Mouse (Mus musculus): ENCODE measurements around the gene Tspan17. TPM values are rescaled to one million over a fixed set of nuclear protein-coding genes. Genes with fewer than 3 reads are reported as not detected.
A peak's percentile ranks its signal among the peaks of the same experiment; 100 is the strongest.

Gene Tspan17
- polyA plus RNA-seq, 1 experiment from 2014 or later: 8.1 TPM

DNA sequence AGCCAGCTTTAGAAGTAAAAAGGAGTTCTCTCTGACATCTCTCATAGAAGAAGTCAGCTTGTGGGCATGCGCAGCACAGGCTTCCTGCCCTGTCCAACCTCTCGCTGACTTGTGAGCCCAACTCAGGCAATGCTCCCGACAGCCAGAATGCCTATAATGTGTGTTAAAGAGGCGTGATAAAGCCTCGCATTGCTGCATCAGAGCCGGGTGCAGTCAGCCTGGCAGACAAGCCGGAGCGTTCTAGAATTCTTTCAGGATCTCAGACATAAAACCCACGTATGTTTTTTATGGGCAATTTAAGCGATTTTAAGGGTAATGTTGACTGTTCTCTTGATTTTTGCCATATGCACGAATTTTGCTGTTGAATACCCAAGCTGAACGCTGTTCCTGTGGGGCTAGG lies 18.9 kb downstream of the Tspan17 start:
- WGBS: 83% methylated on average over 12 of the region's 12 CpGs
- Histone ChIP-seq H3K4me1 (replicated peaks; ENCODE audit: control insufficient read depth, insufficient read depth, low read length) (no peaks in the 10 kb centered on the region), H3K4me3 (ENCODE audit: low read depth, low read length) (no peak overlapping the region), H3K36me3 (ENCODE audit: control insufficient read depth, insufficient read depth, low read length) (no peaks in the 10 kb centered on the region), H3K9me3 (ENCODE audit: control insufficient read depth, low read length) (no peaks in the 10 kb centered on the region), H3K27me3 (ENCODE audit: control insufficient read depth, insufficient read depth, low read length) (no peaks in the 10 kb centered on the region), H3K27ac (ENCODE audit: low read depth, low read length) (no peak overlapping the region), H3K9ac (ENCODE audit: low read length) (no peak overlapping the region), H3K4me2 (ENCODE audit: low read depth, low read length, severe bottlenecking) (no peak overlapping the region)
- ATAC-seq (replicated peaks; ENCODE audit: low FRiP score): no peak
- no peak for DNase-seq (ENCODE audit: low spot score)

- Histone ChIP-seq H3K4me2 (ENCODE audit: low read depth, low read length, severe bottlenecking) (no peak overlapping the region), H3K4me1 (replicated peaks; ENCODE audit: control insufficient read depth, insufficient read depth, low read length) (no peaks in the 10 kb centered on the region), H3K27me3 (ENCODE audit: control insufficient read depth, insufficient read depth, low read length) (no peaks in the 10 kb centered on the region), H3K27ac (ENCODE audit: low read depth, low read length) (no peak overlapping the region), H3K9me3 (ENCODE audit: control insufficient read depth, low read length) (no peaks in the 10 kb centered on the region), H3K9ac (ENCODE audit: low read length) (no peak overlapping the region), H3K36me3 (ENCODE audit: control insufficient read depth, insufficient read depth, low read length) (no peaks in the 10 kb centered on the region), H3K4me3 (ENCODE audit: low read depth, low read length) (no peak overlapping the region)
- ATAC-seq (replicated peaks; ENCODE audit: low FRiP score) (no peak), DNase-seq (ENCODE audit: low spot score) (no peak)
- WGBS: 65% methylated on average over 7 of the region's 7 CpGs
Observed at GRCm38 (mm10) chr13:54811476-54811875, 22.3 kb downstream of the Tspan17 start.

DNA sequence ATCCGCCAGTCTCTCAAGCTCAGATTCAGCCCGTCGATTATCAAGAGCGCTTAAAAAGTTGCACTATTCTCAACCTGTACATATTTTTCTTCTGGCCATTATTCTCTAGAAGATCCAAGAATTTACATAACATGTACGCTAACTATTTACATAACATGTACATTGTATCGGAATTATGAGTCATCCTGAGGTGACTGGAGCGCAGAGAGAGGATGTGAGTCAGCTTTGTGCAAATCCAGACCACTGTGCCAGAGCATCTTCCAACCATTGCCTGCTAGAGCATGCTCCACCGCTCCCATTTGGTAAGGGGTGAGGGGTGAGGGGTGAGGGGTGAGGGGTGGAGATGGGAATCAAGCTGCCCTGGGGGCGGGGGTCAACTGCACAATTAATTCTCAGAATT lies 24.2 kb downstream of the Tspan17 start:
- no peak overlapping the region for H3K4me3 ChIP-seq (ENCODE audit: low read depth, low read length)
- DNase-seq (ENCODE audit: low spot score) (no peak), ATAC-seq (replicated peaks; ENCODE audit: low FRiP score) (no peak)
- no peak overlapping the region for H3K27ac ChIP-seq (ENCODE audit: low read depth, low read length)
- WGBS: 91% methylated on average over 9 of the region's 9 CpGs
- H3K4me1 ChIP-seq (replicated peaks; ENCODE audit: control insufficient read depth, insufficient read depth, low read length): peaks cover 4% of the 10 kb centered on the region; the same call in 1 of the 2 replicates
- no peaks in the 10 kb centered on the region for H3K27me3 ChIP-seq (ENCODE audit: control insufficient read depth, insufficient read depth, low read length)
- no peak overlapping the region for H3K4me2 ChIP-seq (ENCODE audit: low read depth, low read length, severe bottlenecking)
- H3K9ac ChIP-seq (ENCODE audit: low read length): no peak overlapping the region
- H3K36me3 ChIP-seq (ENCODE audit: control insufficient read depth, insufficient read depth, low read length): no peaks in the 10 kb centered on the region
- H3K9me3 ChIP-seq (ENCODE audit: control insufficient read depth, low read length): no peaks in the 10 kb centered on the region

DNA sequence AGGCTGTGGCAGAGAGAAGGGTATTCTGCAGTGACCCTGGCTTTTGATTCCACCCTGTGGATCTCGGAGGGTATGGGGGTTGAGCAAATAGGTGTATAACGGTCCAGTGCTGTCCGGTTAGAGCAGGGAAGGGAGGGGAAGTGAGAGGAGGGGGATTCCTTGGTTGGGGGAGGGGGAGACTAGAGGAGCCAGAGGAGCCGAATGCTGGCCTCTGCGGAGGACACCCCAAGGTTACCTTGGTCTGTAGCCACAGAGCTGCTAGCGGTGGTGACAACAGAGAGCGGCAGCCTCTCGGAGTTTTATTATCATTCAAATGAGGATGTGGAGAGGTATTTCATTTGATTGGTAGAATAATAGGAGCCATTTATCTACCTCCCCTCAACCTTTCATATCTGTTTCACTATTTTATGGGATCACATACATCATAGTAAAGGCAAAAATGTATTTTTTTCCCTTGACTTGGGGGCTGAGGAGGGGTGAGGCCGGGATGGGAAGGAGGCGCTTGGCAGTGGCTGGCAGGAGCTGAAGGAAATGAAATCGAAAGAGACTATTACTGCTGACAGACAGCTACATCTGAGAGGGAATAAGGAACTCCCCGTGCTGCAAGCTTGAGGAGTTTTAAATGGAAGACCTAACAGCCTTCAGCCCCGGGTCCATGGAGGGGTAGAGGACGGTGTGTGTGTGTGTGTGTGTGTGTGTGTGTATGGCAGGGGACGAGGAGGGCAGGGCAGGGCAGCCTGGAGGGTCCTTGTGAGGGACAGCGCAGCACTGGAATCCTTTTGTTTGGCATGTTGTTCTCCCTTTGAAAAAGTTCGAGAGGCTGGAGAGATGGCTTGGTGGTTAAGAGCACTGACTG lies 29.4 kb downstream of the Tspan17 start:
- Histone ChIP-seq H3K4me2 (ENCODE audit: low read depth, low read length, severe bottlenecking) (peak overlapping the region; percentile 18; the same call in 1 of the 2 replicates), H3K4me3 (ENCODE audit: low read depth, low read length) (no peak overlapping the region), H3K27me3 (ENCODE audit: control insufficient read depth, insufficient read depth, low read length) (no peaks in the 10 kb centered on the region), H3K9ac (ENCODE audit: low read length) (no peak overlapping the region; the same call in 1 of the 2 replicates), H3K4me1 (replicated peaks; ENCODE audit: control insufficient read depth, insufficient read depth, low read length) (peaks cover 5% of the 10 kb centered on the region; the same call in 1 of the 2 replicates), H3K9me3 (ENCODE audit: control insufficient read depth, low read length) (no peaks in the 10 kb centered on the region), H3K36me3 (ENCODE audit: control insufficient read depth, insufficient read depth, low read length) (no peaks in the 10 kb centered on the region), H3K27ac (ENCODE audit: low read depth, low read length) (no peak overlapping the region)
- WGBS: 17% methylated on average over 17 of the region's 17 CpGs
- ATAC-seq (replicated peaks; ENCODE audit: low FRiP score) (no peak), DNase-seq (ENCODE audit: low spot score) (no peak)

DNA sequence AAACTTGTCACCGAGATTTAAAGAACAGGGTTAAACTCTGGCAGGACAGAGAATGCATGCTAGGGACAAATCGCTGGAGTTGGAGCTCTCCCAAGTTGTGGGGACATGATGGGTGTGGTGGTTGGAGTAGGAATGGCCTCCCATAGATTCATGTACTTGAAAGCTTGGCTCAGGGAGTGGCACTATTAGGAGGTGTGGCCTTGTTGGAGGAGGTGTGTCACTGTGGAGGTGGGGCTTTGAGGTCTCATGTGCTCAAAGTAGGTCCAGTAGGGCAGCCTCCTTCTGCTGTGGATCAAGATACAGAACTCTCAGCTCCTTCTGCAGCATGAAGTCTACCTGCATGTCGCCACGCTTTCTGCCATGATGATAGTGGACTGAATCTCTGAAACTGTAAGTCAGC lies 31.9 kb downstream of the Tspan17 start:
- H3K9me3 ChIP-seq (ENCODE audit: control insufficient read depth, low read length): no peaks in the 10 kb centered on the region
- no peak overlapping the region for H3K4me3 ChIP-seq (ENCODE audit: low read depth, low read length)
- no peak overlapping the region for H3K9ac ChIP-seq (ENCODE audit: low read length)
- WGBS: 83% methylated on average over 4 of the region's 4 CpGs
- no peak overlapping the region for H3K27ac ChIP-seq (ENCODE audit: low read depth, low read length)
- no peaks in the 10 kb centered on the region for H3K27me3 ChIP-seq (ENCODE audit: control insufficient read depth, insufficient read depth, low read length)
- DNase-seq (ENCODE audit: low spot score) (no peak), ATAC-seq (replicated peaks; ENCODE audit: low FRiP score) (no peak)
- H3K4me2 ChIP-seq (ENCODE audit: low read depth, low read length, severe bottlenecking): no peak overlapping the region
- peaks cover 9% of the 10 kb centered on the region; the same call in 1 of the 2 replicates for H3K4me1 ChIP-seq (replicated peaks; ENCODE audit: control insufficient read depth, insufficient read depth, low read length)
- H3K36me3 ChIP-seq (ENCODE audit: control insufficient read depth, insufficient read depth, low read length): no peaks in the 10 kb centered on the region

DNA sequence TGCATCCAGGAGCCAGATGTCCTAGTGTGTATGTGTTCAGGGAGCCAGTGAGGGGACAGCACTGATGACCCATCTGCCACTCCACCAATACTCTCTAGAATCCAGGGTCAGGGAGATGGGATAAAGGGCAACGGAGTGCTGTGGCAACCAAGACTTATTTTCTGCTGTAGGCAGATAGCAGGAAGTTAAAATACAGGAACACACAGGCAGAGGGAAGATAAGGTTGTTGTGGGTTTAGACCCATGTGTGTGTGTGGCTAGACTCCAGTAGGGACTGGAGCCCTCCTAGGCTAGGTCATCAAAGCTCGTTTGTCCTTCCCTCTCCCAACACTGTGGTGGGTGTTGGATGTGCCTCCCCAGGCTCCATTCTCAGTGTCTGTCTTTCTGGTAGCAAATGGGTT lies 32.8 kb downstream of the Tspan17 start:
- no peak overlapping the region for H3K4me2 ChIP-seq (ENCODE audit: low read depth, low read length, severe bottlenecking)
- no peak overlapping the region for H3K9ac ChIP-seq (ENCODE audit: low read length)
- H3K4me3 ChIP-seq (ENCODE audit: low read depth, low read length): no peak overlapping the region
- H3K4me1 ChIP-seq (replicated peaks; ENCODE audit: control insufficient read depth, insufficient read depth, low read length): peaks cover 9% of the 10 kb centered on the region; the same call in 1 of the 2 replicates
- no peak for ATAC-seq (replicated peaks; ENCODE audit: low FRiP score)
- DNase-seq (ENCODE audit: low spot score): no peak
- no peak overlapping the region for H3K27ac ChIP-seq (ENCODE audit: low read depth, low read length)
- H3K9me3 ChIP-seq (ENCODE audit: control insufficient read depth, low read length): no peaks in the 10 kb centered on the region
- no peaks in the 10 kb centered on the region for H3K36me3 ChIP-seq (ENCODE audit: control insufficient read depth, insufficient read depth, low read length)
- 90% methylated on average over 2 of the region's 2 CpGs for WGBS
- no peaks in the 10 kb centered on the region for H3K27me3 ChIP-seq (ENCODE audit: control insufficient read depth, insufficient read depth, low read length)

DNA sequence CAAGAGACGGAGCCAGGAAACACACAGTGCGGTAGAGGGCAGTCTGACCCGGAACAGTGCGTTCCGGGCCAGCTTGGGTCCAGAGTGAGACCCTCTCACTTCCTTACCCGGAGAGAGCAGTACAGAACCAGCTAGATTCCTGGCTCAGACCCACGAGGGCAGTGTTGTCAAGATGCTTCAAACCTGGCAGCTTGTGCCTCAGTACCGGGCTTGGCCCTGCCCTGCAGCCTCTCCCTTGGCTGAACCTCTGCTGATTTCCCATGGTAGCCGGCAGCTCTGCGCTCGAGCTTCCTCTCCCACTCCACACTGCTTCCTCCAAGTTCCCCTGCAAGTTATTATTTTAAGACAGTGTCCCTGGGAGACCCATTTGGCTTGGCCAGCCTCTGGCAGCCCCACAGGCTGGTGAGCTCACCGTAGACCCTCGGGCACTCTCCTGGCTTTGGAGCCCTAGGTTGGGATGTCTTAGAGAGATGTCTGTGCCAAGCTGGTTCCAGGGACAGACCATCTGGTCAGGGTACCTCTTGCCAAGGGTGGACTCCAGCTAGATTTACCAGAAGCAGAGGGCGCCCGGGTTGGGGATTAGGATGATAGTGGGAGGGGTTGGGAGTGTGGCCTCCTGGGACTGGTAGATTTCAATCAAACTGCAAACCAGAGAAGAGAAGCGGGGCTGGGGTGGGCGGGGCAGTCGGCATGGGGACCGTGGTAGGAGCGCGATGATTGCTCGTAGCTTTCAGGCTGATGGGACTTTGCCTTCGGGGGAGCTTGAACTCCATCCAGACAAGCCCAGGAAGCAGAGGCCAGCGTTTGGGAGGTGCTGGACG lies 35.1 kb downstream of the Tspan17 start:
- Histone ChIP-seq H3K9ac (ENCODE audit: low read length) (no peak overlapping the region), H3K36me3 (ENCODE audit: control insufficient read depth, insufficient read depth, low read length) (no peaks in the 10 kb centered on the region), H3K4me3 (ENCODE audit: low read depth, low read length) (no peak overlapping the region), H3K4me1 (replicated peaks; ENCODE audit: control insufficient read depth, insufficient read depth, low read length) (peaks cover 7% of the 10 kb centered on the region; the same call in 1 of the 2 replicates), H3K27ac (ENCODE audit: low read depth, low read length) (no peak overlapping the region), H3K9me3 (ENCODE audit: control insufficient read depth, low read length) (no peaks in the 10 kb centered on the region), H3K27me3 (ENCODE audit: control insufficient read depth, insufficient read depth, low read length) (no peaks in the 10 kb centered on the region), H3K4me2 (ENCODE audit: low read depth, low read length, severe bottlenecking) (peak overlapping the region; percentile 39)
- DNase-seq (ENCODE audit: low spot score) (no peak), ATAC-seq (replicated peaks; ENCODE audit: low FRiP score) (no peak)
- 18% methylated on average over 25 of the region's 25 CpGs for WGBS

GRCm38 (mm10) chr13:54827992-54828391 lies 38.8 kb downstream of the Tspan17 start:
- Histone ChIP-seq H3K27ac (ENCODE audit: low read depth, low read length) (no peak overlapping the region), H3K4me3 (ENCODE audit: low read depth, low read length) (no peak overlapping the region), H3K9me3 (ENCODE audit: control insufficient read depth, low read length) (no peaks in the 10 kb centered on the region), H3K9ac (ENCODE audit: low read length) (no peak overlapping the region), H3K36me3 (ENCODE audit: control insufficient read depth, insufficient read depth, low read length) (no peaks in the 10 kb centered on the region), H3K4me2 (ENCODE audit: low read depth, low read length, severe bottlenecking) (no peak overlapping the region), H3K4me1 (replicated peaks; ENCODE audit: control insufficient read depth, insufficient read depth, low read length) (peaks cover 10% of the 10 kb centered on the region; the same call in 1 of the 2 replicates), H3K27me3 (ENCODE audit: control insufficient read depth, insufficient read depth, low read length) (no peaks in the 10 kb centered on the region)
- WGBS: 55% methylated on average over 7 of the region's 7 CpGs
- ATAC-seq (replicated peaks; ENCODE audit: low FRiP score) (no peak), DNase-seq (ENCODE audit: low spot score) (no peak)
